Mouse (Mus musculus): ENCODE results near the gene Gbx1.

DNA sequence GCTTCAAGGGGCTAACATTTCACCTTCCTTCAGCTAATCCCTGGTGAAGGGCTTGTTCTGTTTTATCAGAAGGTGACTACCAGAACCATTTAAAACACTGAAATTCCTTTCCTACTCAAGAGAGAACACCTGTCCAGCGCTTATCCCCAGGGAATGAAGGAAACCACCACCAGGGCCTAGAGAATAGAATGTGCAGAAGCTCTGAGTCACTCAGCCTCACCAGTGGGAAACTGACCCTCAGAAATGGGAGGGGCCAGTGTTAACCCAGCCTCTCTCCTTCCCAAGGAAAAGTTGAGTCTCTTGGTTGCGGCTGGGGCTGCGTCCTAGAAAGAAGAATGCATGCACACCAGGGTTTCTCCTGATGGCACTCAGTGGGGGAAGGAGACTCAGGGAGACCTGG lies 71.9 kb downstream of the Gbx1 start:
- TF ChIP-seq CTCF (IDR thresholded peaks at IDR 0.05; ENCODE audit: borderline replicate concordance, insufficient read depth, low read depth, low read length) (no peak), POLR2A (IDR thresholded peaks at IDR 0.05; ENCODE audit: borderline replicate concordance, insufficient read depth, low read length) (no peak)
